Mouse (Mus musculus): ENCODE data around the gene Hoxd11.

Hoxd11 gene

GRCm38 (mm10) chr2:74663291-74663925 is 15.9 kb upstream of the Hoxd11 start:
- DNase-seq (ENCODE audit: low read depth) = no peak

- DNase-seq (ENCODE audit: low read depth) = no peak
Measured at GRCm38 (mm10) chr2:74666411-74666810, 12.9 kb upstream of the Hoxd11 start.

GRCm38 (mm10) chr2:74667191-74667841 is 12.0 kb upstream of the Hoxd11 start:
- DNase-seq (ENCODE audit: low read depth) = no peak

GRCm38 (mm10) chr2:74667842-74668357 is 11.5 kb upstream of the Hoxd11 start, which contains the start of gene Hoxd13:
TSS of gene Hoxd13 (plus strand) at chr2:74668310.
- no peak for DNase-seq (ENCODE audit: low read depth)

- DNase-seq (ENCODE audit: low read depth) = no peak
Measured at GRCm38 (mm10) chr2:74668370-74669229, 10.8 kb upstream of the Hoxd11 start.

GRCm38 (mm10) chr2:74669230-74669578 is 10.2 kb upstream of the Hoxd11 start:
- no peak for DNase-seq (ENCODE audit: low read depth)

GRCm38 (mm10) chr2:74669650-74670235 is 9.6 kb upstream of the Hoxd11 start:
- no peak for DNase-seq (ENCODE audit: low read depth)

- no peak for DNase-seq (ENCODE audit: low read depth)
Measured at GRCm38 (mm10) chr2:74670632-74671188, 8.6 kb upstream of the Hoxd11 start.

GRCm38 (mm10) chr2:74671847-74672246 is 7.5 kb upstream of the Hoxd11 start:
- DNase-seq (ENCODE audit: low read depth) = no peak

- no peak for DNase-seq (ENCODE audit: low read depth)
Measured at GRCm38 (mm10) chr2:74672481-74673362, 6.6 kb upstream of the Hoxd11 start.

- DNase-seq (ENCODE audit: low read depth) = no peak
Measured at GRCm38 (mm10) chr2:74673835-74674425, 5.4 kb upstream of the Hoxd11 start.

- DNase-seq (ENCODE audit: low read depth) = no peak
Measured at GRCm38 (mm10) chr2:74674881-74675665, 4.3 kb upstream of the Hoxd11 start, which contains the start of gene Hoxd12. TSS of gene Hoxd12 (plus strand) at chr2:74675013.

- DNase-seq (ENCODE audit: low read depth) = no peak
Measured at GRCm38 (mm10) chr2:74675666-74676282, 3.6 kb upstream of the Hoxd11 start.

- no peak for DNase-seq (ENCODE audit: low read depth)
Measured at GRCm38 (mm10) chr2:74676376-74677052, 2.8 kb upstream of the Hoxd11 start.

- no peak for DNase-seq (ENCODE audit: low read depth)
Measured at GRCm38 (mm10) chr2:74677106-74677505, 2.3 kb upstream of the Hoxd11 start.

- DNase-seq (ENCODE audit: low read depth) = no peak
Measured at GRCm38 (mm10) chr2:74679596-74679971, 227 bp downstream of the Hoxd11 start.

- DNase-seq (ENCODE audit: low read depth) = no peak
Measured at GRCm38 (mm10) chr2:74679980-74680379, 623 bp downstream of the Hoxd11 start.

- DNase-seq (ENCODE audit: low read depth) = no peak
Measured at GRCm38 (mm10) chr2:74680561-74681398, 1.4 kb downstream of the Hoxd11 start.
